28 mouse cellular contexts compared by ENCODE assay signal in genomic region chr6:149137936-149138335, GRCm38 (mm10). TPM values are rescaled to one million over a fixed set of nuclear protein-coding genes. Genes with fewer than 3 reads are reported as not detected.
DNase-seq lines count a peak whose midpoint lies in the region; ATAC-seq and TF ChIP-seq lines count a peak whose summit lies in the region.
"Had no signal": no experiment of that assay in that cellular context is flagged by ENCODE, and none has a peak within 500 bp of the region (broad histone marks: within the 10 kb centered on the region; RNA-seq: fewer than 3 reads in every experiment).

No protein-coding gene starts in this region.

- H3K27ac ChIP-seq in intestine, embryonic 16.5 days (ENCODE audit: low read length) = no peak overlapping the region
- H3K27ac ChIP-seq in intestine, embryonic 15.5 days = no peak overlapping the region
- H3K27ac ChIP-seq in ES-E14 (ENCODE audit: insufficient read depth, low read depth, low read length, poor library complexity, severe bottlenecking) = peak overlapping the region; percentile 56; the same call in 1 of the 2 replicates
- peak overlapping the region; percentile 40; the same call in 1 of the 2 replicates for H3K27ac ChIP-seq in brown adipose tissue, adult 24 weeks (replicated peaks; ENCODE audit: low read depth, low read length)
- no peak overlapping the region for H3K27ac ChIP-seq in midbrain, postnatal 0 days (ENCODE audit: low read depth, low read length)
- H3K27ac ChIP-seq: embryonic facial prominence, embryonic 15.5 days; forebrain, embryonic 15.5 days; heart, embryonic 13.5 days; hindbrain, embryonic 15.5 days had no signal

- 0 out of 2 replicates have a peak, but pooled peaks have one; percentile 7 for ATAC-seq in intestine, embryonic 16.5 days
- ATAC-seq in intestine, embryonic 15.5 days = no peak
- ATAC-seq in midbrain, postnatal 0 days (ENCODE audit: low FRiP score) = no peak
- ATAC-seq: forebrain, embryonic 15.5 days; Patski had no signal

- 36% methylated on average over 2 of the region's 2 CpGs for WGBS in intestine, embryonic 16.5 days
- 32% methylated on average over 2 of the region's 2 CpGs for WGBS in intestine, embryonic 15.5 days
- 86% methylated on average over 2 of the region's 2 CpGs for WGBS in midbrain, postnatal 0 days

- H3K4me3 ChIP-seq in intestine, embryonic 16.5 days (ENCODE audit: low read length) = no peak overlapping the region
- no peak overlapping the region for H3K4me3 ChIP-seq in intestine, embryonic 15.5 days (replicated peaks)
- no peak overlapping the region for H3K4me3 ChIP-seq in ES-E14 (ENCODE audit: insufficient read depth in 1 of 2, low read depth in 1 of 2, low read length in 2 of 2, poor library complexity in 1 of 2, severe bottlenecking in 1 of 2)
- H3K4me3 ChIP-seq in brown adipose tissue, adult 24 weeks (ENCODE audit: insufficient read depth, low read depth, low read length) = no peak overlapping the region
- H3K4me3 ChIP-seq in midbrain, postnatal 0 days (ENCODE audit: low read depth, low read length) = no peak overlapping the region
- H3K4me3 ChIP-seq: embryonic facial prominence, embryonic 15.5 days; forebrain, embryonic 15.5 days; heart, embryonic 13.5 days; hindbrain, embryonic 15.5 days had no signal

- no peaks in the 10 kb centered on the region for H3K36me3 ChIP-seq in intestine, embryonic 16.5 days (ENCODE audit: control insufficient read depth, insufficient read depth, low read length)
- H3K36me3 ChIP-seq in intestine, embryonic 15.5 days = no peaks in the 10 kb centered on the region
- no peaks in the 10 kb centered on the region for H3K36me3 ChIP-seq in ES-E14 (ENCODE audit: control insufficient read depth, insufficient read depth, low read length, poor library complexity, severe bottlenecking)
- H3K36me3 ChIP-seq in midbrain, postnatal 0 days (ENCODE audit: insufficient read depth, low read length) = no peaks in the 10 kb centered on the region
- H3K36me3 ChIP-seq: embryonic facial prominence, embryonic 15.5 days; forebrain, embryonic 15.5 days; hindbrain, embryonic 15.5 days had no signal

- in situ Hi-C loops in ES-E14 (cut with MboI; ENCODE audit: low sequenced_read_pairs in 2 of 2, unreplicated experiment in 2 of 2) = loop anchor here in 1 of 2 experiments (10.0 kb wide), 1 partner anchor 237 kb away; no protein-coding TSS in a partner anchor

- TF ChIP-seq CTCF in midbrain, postnatal 0 days (IDR thresholded peaks at IDR 0.05) = no peak

- H3K4me2 ChIP-seq in intestine, embryonic 16.5 days (ENCODE audit: low read depth, low read length) = no peak overlapping the region
- H3K4me2 ChIP-seq in intestine, embryonic 15.5 days (replicated peaks) = no peak overlapping the region
- no peak overlapping the region for H3K4me2 ChIP-seq in midbrain, postnatal 0 days (ENCODE audit: low read depth, low read length, poor library complexity, severe bottlenecking)
- H3K4me2 ChIP-seq: embryonic facial prominence, embryonic 15.5 days; forebrain, embryonic 15.5 days; heart, embryonic 13.5 days; hindbrain, embryonic 15.5 days had no signal

- H3K4me1 ChIP-seq in intestine, embryonic 16.5 days (ENCODE audit: control insufficient read depth, insufficient read depth, low read length) = peaks cover 18% of the 10 kb centered on the region
- H3K4me1 ChIP-seq in intestine, embryonic 15.5 days (replicated peaks) = 0 out of 2 replicates have a peak, but pooled peaks cover 9% of the 10 kb centered on the region
- peaks cover 3 to 8% of the 10 kb centered on the region in 2 experiments; a peak in 3 of 4 replicates for H3K4me1 ChIP-seq in ES-E14 (ENCODE audit: control insufficient read depth in 2 of 2, insufficient read depth in 2 of 2, low read length in 2 of 2, poor library complexity in 1 of 2)
- 0 out of 2 replicates have a peak, but pooled peaks cover 5% of the 10 kb centered on the region for H3K4me1 ChIP-seq in brown adipose tissue, adult 24 weeks (ENCODE audit: control insufficient read depth, insufficient read depth, insufficient read length, low read length)
- no peaks in the 10 kb centered on the region for H3K4me1 ChIP-seq in midbrain, postnatal 0 days (ENCODE audit: insufficient read depth, low read length)

- no peaks in the 10 kb centered on the region for H3K9me3 ChIP-seq in intestine, embryonic 16.5 days (ENCODE audit: control insufficient read depth, low read length)
- H3K9me3 ChIP-seq in intestine, embryonic 15.5 days = no peaks in the 10 kb centered on the region
- H3K9me3 ChIP-seq in ES-E14 (ENCODE audit: control insufficient read depth, insufficient read depth, low read depth, low read length) = no peaks in the 10 kb centered on the region
- H3K9me3 ChIP-seq in midbrain, postnatal 0 days (ENCODE audit: low read length) = no peaks in the 10 kb centered on the region
- H3K9me3 ChIP-seq: embryonic facial prominence, embryonic 15.5 days; forebrain, embryonic 15.5 days; heart, embryonic 13.5 days; hindbrain, embryonic 15.5 days had no signal

- H3K9ac ChIP-seq in intestine, embryonic 16.5 days (ENCODE audit: low read depth, low read length) = no peak overlapping the region
- no peak overlapping the region for H3K9ac ChIP-seq in intestine, embryonic 15.5 days
- H3K9ac ChIP-seq in ES-E14 (ENCODE audit: insufficient read depth, low read depth, low read length, poor library complexity, severe bottlenecking) = no peak overlapping the region
- no peak overlapping the region for H3K9ac ChIP-seq in midbrain, postnatal 0 days (replicated peaks; ENCODE audit: low read length, poor library complexity, severe bottlenecking)
- H3K9ac ChIP-seq: embryonic facial prominence, embryonic 15.5 days; forebrain, embryonic 15.5 days; heart, embryonic 13.5 days; hindbrain, embryonic 15.5 days had no signal

- no peak for DNase-seq in ES-E14 (ENCODE audit: low read depth, low spot score)
- DNase-seq in thymus, postnatal 0 days (ENCODE audit: low spot score) = no peak
- no peak for DNase-seq in urinary bladder, postnatal 4 days (ENCODE audit: low spot score in 2 of 2)
- no peak for DNase-seq in midbrain, postnatal 0 days (ENCODE audit: low spot score)
- DNase-seq: adrenal gland, adult 8-10 months; adrenal gland, postnatal 36 days; cerebellum, adult 11 months; cerebellum, adult 8-10 months; cerebellum, postnatal 14 days; embryo, embryonic 11 days; gastrocnemius, postnatal 14 days; heart, postnatal 36 days had no signal

- H3K27me3 ChIP-seq in intestine, embryonic 16.5 days (replicated peaks; ENCODE audit: control insufficient read depth, insufficient read depth, low read length) = no peaks in the 10 kb centered on the region
- no peaks in the 10 kb centered on the region for H3K27me3 ChIP-seq in intestine, embryonic 15.5 days (replicated peaks)
- H3K27me3 ChIP-seq in midbrain, postnatal 0 days (ENCODE audit: insufficient read depth, low read length) = no peaks in the 10 kb centered on the region
- H3K27me3 ChIP-seq: CH12.LX; embryonic facial prominence, embryonic 15.5 days; forebrain, embryonic 15.5 days; heart, embryonic 13.5 days; hindbrain, embryonic 15.5 days; Patski had no signal

TF ChIP-seq in ES-E14, 5 proteins besides CTCF, POLR2A, EP300 and RAD21 (continues in another document):
- TF ChIP-seq ZNF384 (IDR thresholded peaks at IDR 0.05; ENCODE audit: low read depth, low read length) = no peak
- TF ChIP-seq MAFK (IDR thresholded peaks at IDR 0.05; ENCODE audit: insufficient read depth, low read depth, low read length) = no peak
- no peak for TF ChIP-seq ZC3H11A (IDR thresholded peaks at IDR 0.05; ENCODE audit: borderline replicate concordance, low read depth, low read length)
- TF ChIP-seq HCFC1 (IDR thresholded peaks at IDR 0.05; ENCODE audit: borderline replicate concordance, insufficient read depth, low read length) = no peak

RNA-seq across cellular contexts. Expression of gene Etfbkmt, which starts 1.7 kb away (rescaled TPM):
- polyA plus RNA-seq in intestine, embryonic 16.5 days (2015; fragmentation: Nextera tagmentation; extraction: Ambion mirVana) = 16.1 and 17.1 TPM in 2 replicates
- polyA plus RNA-seq in intestine, embryonic 15.5 days (2015; fragmentation: Nextera tagmentation; extraction: Ambion mirVana) = 17.0 and 17.6 TPM in 2 replicates
- 5.3 and 6.8 TPM in 2 replicates for total RNA-seq in ES-E14 (2012; rRNA removed)
- 30.2 and 57.1 TPM in 2 replicates for polyA plus RNA-seq in brown adipose tissue, adult 24 weeks (2012; ENCODE audit: insufficient read depth, insufficient read length, missing spikeins)
- 12.2 and 13.3 TPM in 2 replicates for polyA plus RNA-seq in thymus, postnatal 0 days (2015; fragmentation: Nextera tagmentation; extraction: Ambion mirVana)
- total RNA-seq in midbrain, postnatal 0 days (2014; rRNA removed) = 4.8 and 5.3 TPM in 2 replicates
- polyA plus RNA-seq in midbrain, postnatal 0 days (2015; fragmentation: Nextera tagmentation; extraction: Ambion mirVana) = 5.7 and 6.8 TPM in 2 replicates

RNA-seq across cellular contexts. Expression of gene Gm10203, which starts 8.0 kb away (rescaled TPM):
- not detected in 2 replicates for polyA plus RNA-seq in intestine, embryonic 16.5 days (2015; fragmentation: Nextera tagmentation; extraction: Ambion mirVana)
- polyA plus RNA-seq in intestine, embryonic 15.5 days (2015; fragmentation: Nextera tagmentation; extraction: Ambion mirVana) = not detected in 2 replicates
- not detected in 2 replicates for total RNA-seq in ES-E14 (2012; rRNA removed)
- polyA plus RNA-seq in brown adipose tissue, adult 24 weeks (2012; ENCODE audit: insufficient read depth, insufficient read length, missing spikeins) = not detected in 2 replicates
- polyA plus RNA-seq in thymus, postnatal 0 days (2015; fragmentation: Nextera tagmentation; extraction: Ambion mirVana) = not detected in 2 replicates
- total RNA-seq in midbrain, postnatal 0 days (2014; rRNA removed) = not detected in 2 replicates
- polyA plus RNA-seq in midbrain, postnatal 0 days (2015; fragmentation: Nextera tagmentation; extraction: Ambion mirVana) = not detected in 2 replicates
- total RNA-seq: adrenal gland, adult 8-10 months; adrenal gland, postnatal 36 days; CH12.LX; common myeloid progenitor, adult 5-6 weeks; gastrocnemius, adult 18-20 months; gastrocnemius, postnatal 14 days; heart, postnatal 36 days had no signal
- polyA plus RNA-seq: embryonic facial prominence, embryonic 11.5 days; embryonic facial prominence, embryonic 15.5 days; forebrain, embryonic 11.5 days; forebrain, embryonic 15.5 days; gonadal fat pad, adult 2 months; heart, embryonic 13.5 days; heart, postnatal 0 days; hindbrain, embryonic 11.5 days; hindbrain, embryonic 15.5 days; Patski had no signal

RNA-seq across cellular contexts. Expression of gene Dennd5b, which starts 36.5 kb away (rescaled TPM):
- polyA plus RNA-seq in intestine, embryonic 16.5 days (2015; fragmentation: Nextera tagmentation; extraction: Ambion mirVana) = 7.4 and 9.1 TPM in 2 replicates
- 9.0 and 9.7 TPM in 2 replicates for polyA plus RNA-seq in intestine, embryonic 15.5 days (2015; fragmentation: Nextera tagmentation; extraction: Ambion mirVana)
- total RNA-seq in ES-E14 (2012; rRNA removed) = 10.4 and 11.5 TPM in 2 replicates
- polyA plus RNA-seq in brown adipose tissue, adult 24 weeks (2012; ENCODE audit: insufficient read depth, insufficient read length, missing spikeins) = 4.0 and 6.1 TPM in 2 replicates
- polyA plus RNA-seq in thymus, postnatal 0 days (2015; fragmentation: Nextera tagmentation; extraction: Ambion mirVana) = 1.3 and 1.8 TPM in 2 replicates
- total RNA-seq in midbrain, postnatal 0 days (2014; rRNA removed) = 47.1 and 51.0 TPM in 2 replicates
- polyA plus RNA-seq in midbrain, postnatal 0 days (2015; fragmentation: Nextera tagmentation; extraction: Ambion mirVana) = 8.5 and 11.0 TPM in 2 replicates

RNA-seq across cellular contexts. Expression of gene Amn1, which starts 50.6 kb away (rescaled TPM):
- polyA plus RNA-seq in intestine, embryonic 16.5 days (2015; fragmentation: Nextera tagmentation; extraction: Ambion mirVana) = 20.4 and 21.7 TPM in 2 replicates
- polyA plus RNA-seq in intestine, embryonic 15.5 days (2015; fragmentation: Nextera tagmentation; extraction: Ambion mirVana) = 23.3 and 25.5 TPM in 2 replicates
- 10.9 and 12.6 TPM in 2 replicates for total RNA-seq in ES-E14 (2012; rRNA removed)
- 19.6 and 20.7 TPM in 2 replicates for polyA plus RNA-seq in brown adipose tissue, adult 24 weeks (2012; ENCODE audit: insufficient read depth, insufficient read length, missing spikeins)
- polyA plus RNA-seq in thymus, postnatal 0 days (2015; fragmentation: Nextera tagmentation; extraction: Ambion mirVana) = 23.8 and 26.7 TPM in 2 replicates
- total RNA-seq in midbrain, postnatal 0 days (2014; rRNA removed) = 50.3 and 83.9 TPM in 2 replicates
- 88.2 and 98.6 TPM in 2 replicates for polyA plus RNA-seq in midbrain, postnatal 0 days (2015; fragmentation: Nextera tagmentation; extraction: Ambion mirVana)

Comparison
In these comparisons a context has a peak if more than half of its experiments do, and no peak if none do; other contexts are left out.
1. H3K27ac ChIP-seq: peak in ES-E14 (single experiment) and brown adipose tissue, adult 24 weeks (single experiment); none in intestine, embryonic 16.5 days (single experiment), intestine, embryonic 15.5 days (single experiment) and midbrain, postnatal 0 days (single experiment).